Mouse (Mus musculus) heart, postnatal 0 days (tissue): ENCODE measurements around the gene Pkp4. TPM values are rescaled to one million over a fixed set of nuclear protein-coding genes. Genes with fewer than 3 reads are reported as not detected.

Experiments
- ATAC-seq: fragments of 200-750 bp; cut with Nextera tagmentation; 2 replicates; pipeline ENCODE4 v1.8.0; 2017; ENCODE audit warnings: low read depth, moderate number of reproducible peaks, moderate library complexity; ENCODE audit not compliant: insufficient read depth
- DNase-seq: peaks from one replicate; pipeline ENCODE4 v3.0.0-alpha.2; 2016; ENCODE audit warnings: low spot score
- H3K27ac ChIP-seq: fragments of 300-500 bp; sonication (generic); 2 replicates; pipeline ENCODE4 v1.5.1; 2014; ENCODE audit warnings: low read depth, mild to moderate bottlenecking
- H3K27me3 ChIP-seq: fragments of 300-500 bp; sonication (generic); 2 replicates; pipeline ENCODE4 v1.6.1; 2014; ENCODE audit warnings: low read length, mixed read lengths; ENCODE audit not compliant: control insufficient read depth, insufficient read depth
- H3K36me3 ChIP-seq: fragments of 300-500 bp; sonication (generic); replicated peaks from 2 replicates; pipeline ENCODE4 v1.6.1; 2014; ENCODE audit warnings: low read length, mixed read lengths; ENCODE audit not compliant: control insufficient read depth, insufficient read depth
- H3K4me1 ChIP-seq: fragments of 300-500 bp; sonication (generic); 2 replicates; pipeline ENCODE4 v1.6.1; 2014; ENCODE audit warnings: antibody characterized with exemption; ENCODE audit not compliant: control insufficient read depth, insufficient read depth
- H3K4me2 ChIP-seq: fragments of 300-500 bp; sonication (generic); 2 replicates; pipeline ENCODE4 v1.6.1; 2014; ENCODE audit warnings: low read depth, mild to moderate bottlenecking, low read length, moderate library complexity
- H3K4me3 ChIP-seq: fragments of 300-500 bp; sonication (generic); 2 replicates; pipeline ENCODE4 v1.5.1; 2014; ENCODE audit warnings: low read depth, low read length
- H3K9ac ChIP-seq: fragments of 300-500 bp; sonication (generic); replicated peaks from 2 replicates; pipeline ENCODE4 v1.6.1; 2014; ENCODE audit warnings: low read depth, low read length, mixed read lengths
- H3K9me3 ChIP-seq: fragments of 300-500 bp; sonication (generic); replicated peaks from 2 replicates; pipeline ENCODE4 v1.6.1; 2016; ENCODE audit warnings: low read length; ENCODE audit not compliant: control insufficient read depth
- CTCF ChIP-seq: IDR thresholded peaks from 2 replicates; pipeline ENCODE4 v1.5.1; 2016; ENCODE audit warnings: antibody characterized with exemption, control low read depth, low read depth
- EP300 ChIP-seq: IDR thresholded peaks from 2 replicates; pipeline ENCODE4 v1.6.1; 2016; ENCODE audit warnings: antibody characterized with exemption, low read depth
- WGBS: fragments of 180-500 bp; shearing (Covaris S2); extraction: QIAGEN DNeasy Blood & Tissue Kit; methylation state at CpG from one replicate; pipeline ENCODE4 v1.1.7; 2014; 5-methylcytosine and 5-hydroxymethylcytosine counted together
- polyA plus RNA-seq: library from polyadenylated mRNA; unstranded; fragments of >200 nt; fragmentation: Nextera tagmentation; extraction: Ambion mirVana; gene quantifications from 2 replicates; pipeline ENCODE4 v1.2.1, GENCODE M21; 2015
- total RNA-seq: library from RNA; depleted of rRNA; stranded (reverse); fragments of >200 nt; gene quantifications from 2 replicates; pipeline ENCODE4 v1.2.3, GENCODE M21; 2014; ENCODE audit warnings: low replicate concordance

Pkp4 gene
- total and polyA plus RNA-seq, 2 experiments from 2014 or later, result 36.1 to 232 TPM

DNA sequence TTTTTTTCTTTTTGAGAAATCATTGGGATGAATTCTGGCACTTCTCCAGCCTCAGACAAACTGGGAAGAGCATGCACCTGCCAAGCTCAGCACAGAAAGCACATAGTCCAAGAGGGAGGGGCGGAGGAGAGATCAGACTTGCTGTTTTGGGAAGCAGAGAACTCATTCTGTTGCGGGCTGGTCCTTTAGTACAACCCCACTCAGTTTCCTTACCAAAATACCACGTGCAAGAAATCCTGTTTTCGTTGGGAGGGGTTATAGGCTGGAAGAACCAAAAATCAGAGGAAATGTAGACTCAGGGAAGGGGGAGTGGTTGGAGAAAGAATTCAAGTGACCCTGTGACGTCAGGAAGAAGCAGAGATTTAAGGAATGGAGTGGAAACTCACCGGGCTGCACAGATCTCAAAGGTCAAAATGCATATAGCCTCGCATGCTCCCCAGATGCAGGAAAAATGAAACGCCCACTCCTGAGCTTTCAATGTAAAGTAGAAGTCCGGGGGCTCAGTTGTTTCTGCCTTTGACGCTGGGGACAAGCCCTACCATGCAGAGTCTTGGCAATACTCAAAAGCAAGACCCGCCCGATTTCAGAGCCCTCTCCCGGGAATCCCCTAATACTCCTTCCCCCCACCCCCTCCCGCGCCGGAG lies 567 bp upstream of the Pkp4 start:
- H3K9ac ChIP-seq, result no peak overlapping the region
- 1% methylated on average over 16 of the region's 16 CpGs for WGBS
- TF ChIP-seq CTCF (no peak), EP300 (no peak)

DNA sequence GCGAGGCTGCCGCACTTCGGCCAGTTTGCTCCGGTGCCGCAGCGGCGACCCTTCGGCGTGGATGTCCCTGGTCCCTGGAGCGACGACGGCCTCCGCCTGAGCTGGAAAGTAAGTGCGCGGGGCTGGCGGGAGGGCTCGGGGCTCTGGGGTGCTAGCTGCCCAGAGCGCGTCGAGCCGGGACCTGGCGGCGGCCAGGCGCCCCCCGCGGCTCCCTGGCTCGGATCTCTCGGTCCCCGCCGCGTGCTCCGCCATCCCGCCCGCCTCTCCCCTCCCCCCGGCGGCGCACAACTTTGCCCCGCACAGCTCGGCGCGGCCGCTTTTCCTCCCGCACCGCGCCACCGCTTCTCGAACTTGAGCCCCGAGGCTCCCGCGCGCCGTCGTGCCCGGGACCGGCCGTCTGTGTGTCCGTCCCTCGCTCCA lies 381 bp downstream of the Pkp4 start:
- no peak for DNase-seq
- 0% methylated on average over 24 of the region's 58 CpGs for WGBS
- peaks cover 16% of the 10 kb centered on the region for H3K4me1 ChIP-seq

More for the DNA sequence above, 567 bp upstream of the Pkp4 start:
- Histone ChIP-seq H3K4me3 (peak overlapping the region; percentile 98), H3K4me2 (peak overlapping the region; percentile 92), H3K27ac (no peak overlapping the region), H3K9me3 (no peaks in the 10 kb centered on the region), H3K4me1 (peaks cover 16% of the 10 kb centered on the region), H3K36me3 (no peaks in the 10 kb centered on the region), H3K27me3 (no peaks in the 10 kb centered on the region)
- ATAC-seq, result no peak
- no peak for DNase-seq

GRCm38 (mm10) chr2:59161441-59162284 lies 1.0 kb downstream of the Pkp4 start:
- DNase-seq, result peak; percentile 67
- TF ChIP-seq CTCF (peak; percentile 35), EP300 (no peak)
- ATAC-seq, result peak; percentile 76
- Histone ChIP-seq H3K27ac (peak overlapping the region; percentile 97), H3K4me2 (peak overlapping the region; percentile 92), H3K9ac (peak overlapping the region; percentile 97), H3K9me3 (no peaks in the 10 kb centered on the region), H3K36me3 (no peaks in the 10 kb centered on the region), H3K27me3 (no peaks in the 10 kb centered on the region), H3K4me1 (peaks cover 16% of the 10 kb centered on the region), H3K4me3 (peak overlapping the region; percentile 98)
- WGBS, result under 1% methylated on average over 71 of the region's 74 CpGs

More for the DNA sequence above, 381 bp downstream of the Pkp4 start:
- H3K9ac ChIP-seq, result peak overlapping the region; percentile 97
- no peaks in the 10 kb centered on the region for H3K36me3 ChIP-seq
- no peaks in the 10 kb centered on the region for H3K9me3 ChIP-seq
- peak overlapping the region; percentile 98 for H3K4me3 ChIP-seq
- H3K27me3 ChIP-seq, result no peaks in the 10 kb centered on the region
- peak overlapping the region; percentile 92 for H3K4me2 ChIP-seq
- H3K27ac ChIP-seq, result peak overlapping the region; percentile 97
- TF ChIP-seq CTCF, result no peak
- no peak for TF ChIP-seq EP300
- peak; percentile 43 for ATAC-seq

DNA sequence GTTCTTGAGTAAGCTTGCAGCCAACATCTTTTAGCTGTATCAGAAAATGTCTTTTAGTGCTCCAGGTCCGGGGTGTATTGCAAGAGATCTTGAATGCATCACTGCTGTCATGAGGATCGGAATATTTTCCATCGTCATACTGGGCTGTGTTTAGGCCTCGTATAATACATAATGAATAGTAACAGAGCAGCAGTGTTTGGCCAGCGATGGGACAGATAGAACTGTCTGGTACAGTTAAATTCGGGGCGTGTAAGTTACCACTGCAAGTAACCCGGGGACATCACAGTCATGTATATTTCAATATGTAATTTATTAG lies 1.6 kb downstream of the Pkp4 start:
- Histone ChIP-seq H3K4me2 (peak overlapping the region; percentile 92), H3K27ac (peak overlapping the region; percentile 97), H3K9ac (peak overlapping the region; percentile 97), H3K4me3 (peak overlapping the region; percentile 98), H3K4me1 (peaks cover 16% of the 10 kb centered on the region), H3K9me3 (no peaks in the 10 kb centered on the region), H3K36me3 (no peaks in the 10 kb centered on the region), H3K27me3 (no peaks in the 10 kb centered on the region)
- TF ChIP-seq CTCF (no peak), EP300 (no peak)
- WGBS, result 14% methylated on average over 8 of the region's 8 CpGs
- DNase-seq (no peak), ATAC-seq (no peak)

- WGBS, result 72% methylated on average over 4 of the region's 4 CpGs
- Histone ChIP-seq H3K27ac (no peak overlapping the region), H3K36me3 (no peaks in the 10 kb centered on the region), H3K9ac (no peak overlapping the region), H3K4me3 (no peak overlapping the region), H3K27me3 (no peaks in the 10 kb centered on the region), H3K4me1 (peaks cover 27% of the 10 kb centered on the region; the same call in 1 of the 2 replicates), H3K4me2 (no peak overlapping the region), H3K9me3 (no peaks in the 10 kb centered on the region)
- no peak for DNase-seq
- TF ChIP-seq CTCF (no peak), EP300 (no peak)
- ATAC-seq, result no peak
These were observed 6.3 kb downstream of the Pkp4 start for GRCm38 (mm10) chr2:59166976-59167375.
